ENCODE assay signal across 11 mouse cellular contexts in genomic region chr14:120242711-120243110, GRCm38 (mm10).
"Had no signal": no experiment of that assay in that cellular context is flagged by ENCODE, and none has a peak within 500 bp of the region (broad histone marks: within the 10 kb centered on the region; RNA-seq: fewer than 3 reads in every experiment).

No protein-coding gene starts in this region.

- H3K9ac ChIP-seq: liver, embryonic 15.5 days; midbrain, embryonic 15.5 days; neural tube, embryonic 12.5 days; stomach, embryonic 15.5 days had no signal

- H3K27me3 ChIP-seq: liver, embryonic 15.5 days; midbrain, embryonic 15.5 days; neural tube, embryonic 12.5 days had no signal

- H3K4me2 ChIP-seq: liver, embryonic 11.5 days; liver, embryonic 15.5 days; midbrain, embryonic 15.5 days; neural tube, embryonic 12.5 days; stomach, embryonic 15.5 days had no signal

- DNase-seq: kidney, adult 18-20 months; lung, postnatal 14 days; retina, postnatal 1 day; thymus, postnatal 4 days had no signal

- H3K4me1 ChIP-seq: limb, embryonic 10.5 days; liver, embryonic 15.5 days; midbrain, embryonic 15.5 days; neural tube, embryonic 12.5 days; stomach, embryonic 15.5 days had no signal

- H3K27ac ChIP-seq: left cerebral cortex, adult 2 months; limb, embryonic 10.5 days; liver, embryonic 15.5 days; midbrain, embryonic 15.5 days; neural tube, embryonic 12.5 days; stomach, embryonic 15.5 days had no signal

- H3K9me3 ChIP-seq: limb, embryonic 10.5 days; liver, embryonic 15.5 days; midbrain, embryonic 15.5 days; neural tube, embryonic 12.5 days; stomach, embryonic 15.5 days had no signal

- H3K36me3 ChIP-seq: limb, embryonic 10.5 days; liver, embryonic 15.5 days; midbrain, embryonic 15.5 days; neural tube, embryonic 12.5 days; stomach, embryonic 15.5 days had no signal

- ATAC-seq: midbrain, embryonic 15.5 days had no signal

- H3K4me3 ChIP-seq: left cerebral cortex, adult 2 months; limb, embryonic 10.5 days; liver, embryonic 15.5 days; midbrain, embryonic 15.5 days; neural tube, embryonic 12.5 days; stomach, embryonic 15.5 days had no signal
